Mouse (Mus musculus) heart, adult 2 months (tissue): ENCODE results near the gene Slc27a4.

Experiments used
- CTCF ChIP-seq: fragments of 200-600 bp; IDR thresholded peaks from 2 replicates; pipeline ENCODE4 v1.8.1; 2022; ENCODE audit warnings: antibody characterized with exemption, mild to moderate bottlenecking, moderate library complexity
- EP300 ChIP-seq: fragments of 200-500 bp; IDR thresholded peaks from 2 replicates; pipeline ENCODE4 v1.6.1; 2011; ENCODE audit warnings: low read depth, low read length, control low read depth; ENCODE audit not compliant: insufficient read depth
- POLR2A ChIP-seq: fragments of 200-500 bp; IDR thresholded peaks from 2 replicates; pipeline ENCODE4 v1.6.1; 2011; ENCODE audit warnings: mild to moderate bottlenecking, low read depth, low read length, control low read depth; ENCODE audit not compliant: insufficient read depth

DNA sequence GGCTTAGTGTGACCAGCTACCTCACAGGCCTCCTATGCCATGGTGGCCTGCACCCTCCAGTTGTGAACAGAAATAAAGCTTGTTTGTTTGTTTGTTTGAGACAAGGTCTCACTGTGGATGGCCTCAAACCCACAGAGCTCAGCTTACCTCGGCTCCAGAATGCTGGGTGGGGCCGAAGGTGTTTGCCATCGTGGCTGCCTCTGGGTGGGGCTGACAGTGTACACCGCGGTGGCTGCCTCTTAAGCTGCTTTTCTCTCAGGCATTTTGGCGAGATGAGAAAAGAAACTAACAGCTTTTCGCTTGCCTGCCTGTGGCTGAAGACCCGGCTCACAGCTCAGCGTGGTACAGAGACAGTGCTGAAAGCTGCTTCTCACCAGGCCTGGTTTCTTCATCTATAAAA lies 33.5 kb upstream of the Slc27a4 start:
- TF ChIP-seq POLR2A (no peak), CTCF (no peak), EP300 (no peak)
